Mouse (Mus musculus) lung, embryonic 16.5 days (tissue): ENCODE results near the gene Rasal2. TPM values are rescaled to one million over a fixed set of nuclear protein-coding genes. Genes with fewer than 3 reads are reported as not detected.

ENCODE experiments used
- ATAC-seq: fragments of 200-750 bp; cut with Nextera tagmentation; 2 replicates; pipeline ENCODE4 v1.8.0; 2017; ENCODE audit warnings: low read depth, mild to moderate bottlenecking, moderate library complexity
- H3K27ac ChIP-seq: fragments of 300-500 bp; sonication (generic); 2 replicates; pipeline ENCODE4 v1.5.1; 2014; ENCODE audit warnings: mild to moderate bottlenecking, control low read depth, low read length
- H3K27me3 ChIP-seq: fragments of 300-500 bp; sonication (generic); 2 replicates; pipeline ENCODE4 v1.6.1; 2014; ENCODE audit warnings: low read depth, low read length, mixed read lengths; ENCODE audit not compliant: control insufficient read depth, insufficient read depth
- H3K36me3 ChIP-seq: fragments of 300-500 bp; sonication (generic); 2 replicates; pipeline ENCODE4 v1.6.1; 2014; ENCODE audit warnings: low read length; ENCODE audit not compliant: control insufficient read depth, insufficient read depth
- H3K4me1 ChIP-seq: fragments of 300-500 bp; sonication (generic); replicated peaks from 2 replicates; pipeline ENCODE4 v1.6.1; 2014; ENCODE audit warnings: low read length, mixed read lengths; ENCODE audit not compliant: control insufficient read depth, insufficient read depth
- H3K4me2 ChIP-seq: fragments of 300-500 bp; sonication (generic); 2 replicates; pipeline ENCODE4 v1.6.1; 2014; ENCODE audit warnings: low read depth, low read length, control low read depth
- H3K4me3 ChIP-seq: fragments of 300-500 bp; sonication (generic); 2 replicates; pipeline ENCODE4 v1.5.1; 2014; ENCODE audit warnings: mild to moderate bottlenecking, low read length, control low read depth
- H3K9ac ChIP-seq: fragments of 300-500 bp; sonication (generic); 2 replicates; pipeline ENCODE4 v1.6.1; 2014; ENCODE audit warnings: low read length, control low read depth
- H3K9me3 ChIP-seq: fragments of 300-500 bp; sonication (generic); 2 replicates; pipeline ENCODE4 v1.6.1; 2016; ENCODE audit warnings: low read length; ENCODE audit not compliant: control insufficient read depth
- WGBS: fragments of 180-500 bp; shearing (Covaris S2); extraction: QIAGEN DNeasy Blood & Tissue Kit; methylation state at CpG from one replicate; pipeline ENCODE4 v1.1.7; 2014; 5-methylcytosine and 5-hydroxymethylcytosine counted together
- polyA plus RNA-seq: library from polyadenylated mRNA; unstranded; fragments of >200 nt; fragmentation: Nextera tagmentation; extraction: Ambion mirVana; gene quantifications from 2 replicates; pipeline ENCODE4 v1.2.1, GENCODE M21; 2015

The Rasal2 gene
- polyA plus RNA-seq, 1 experiment from 2014 or later, result 8.5 TPM

- Histone ChIP-seq H3K27ac (peak overlapping the region; percentile 68), H3K4me2 (peak overlapping the region; percentile 59), H3K9ac (peak overlapping the region; percentile 52), H3K27me3 (no peaks in the 10 kb centered on the region), H3K36me3 (no peaks in the 10 kb centered on the region), H3K9me3 (no peaks in the 10 kb centered on the region), H3K4me1 (no peaks in the 10 kb centered on the region; the same call in 1 of the 2 replicates), H3K4me3 (peak overlapping the region; percentile 31)
- 7% methylated on average over 21 of the region's 21 CpGs for WGBS
- ATAC-seq, result peak; percentile 64
Measured at GRCm38 (mm10) chr1:157449981-157450636, 37.7 kb upstream of the Rasal2 start.

DNA sequence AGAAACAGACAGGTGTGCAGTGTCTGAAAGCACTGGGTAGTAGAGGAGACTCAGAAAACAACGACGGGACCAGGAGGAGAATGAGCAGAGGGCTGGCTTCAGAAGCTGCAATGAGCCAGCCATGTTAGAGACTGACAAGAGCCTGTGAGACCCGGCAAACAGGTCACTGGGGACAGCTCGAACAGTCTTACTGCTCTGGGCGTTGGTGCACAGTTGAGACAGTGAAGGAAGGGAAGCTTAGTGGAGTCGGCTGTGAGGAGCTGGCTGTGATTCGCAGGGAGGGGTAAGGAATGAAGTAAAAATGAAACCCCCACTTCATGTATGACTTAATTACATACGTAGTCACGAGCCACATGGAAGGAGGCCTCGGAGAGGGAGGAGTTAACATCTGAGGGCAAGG lies 37.1 kb upstream of the Rasal2 start:
- Histone ChIP-seq H3K9me3 (no peaks in the 10 kb centered on the region), H3K4me3 (peak overlapping the region; percentile 31), H3K27ac (peak overlapping the region; percentile 68), H3K4me2 (peak overlapping the region; percentile 59), H3K9ac (peak overlapping the region; percentile 52), H3K27me3 (no peaks in the 10 kb centered on the region), H3K4me1 (no peaks in the 10 kb centered on the region; the same call in 1 of the 2 replicates), H3K36me3 (no peaks in the 10 kb centered on the region)
- 12% methylated on average over 10 of the region's 10 CpGs for WGBS
- no peak for ATAC-seq

DNA sequence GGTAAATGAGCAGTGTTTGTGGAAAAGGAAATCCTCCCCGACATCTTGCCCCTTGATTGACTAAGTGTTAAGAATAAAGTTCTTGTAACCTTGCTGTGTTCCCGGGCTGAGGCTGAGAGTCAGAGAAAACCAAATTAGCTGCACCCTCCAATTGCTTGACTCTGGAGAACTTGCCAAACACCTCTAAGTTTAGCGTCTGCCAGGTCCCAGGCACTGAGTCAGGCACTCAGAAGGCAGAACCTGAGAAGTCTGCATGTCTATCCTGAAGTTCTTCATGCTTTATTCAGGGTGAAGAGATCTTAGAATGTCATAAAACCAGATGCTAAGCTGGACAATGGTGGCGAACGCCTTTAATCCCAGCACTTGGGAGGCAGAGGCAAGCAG lies 36.4 kb upstream of the Rasal2 start:
- Histone ChIP-seq H3K4me2 (no peak overlapping the region; the same call in 1 of the 2 replicates), H3K4me1 (no peaks in the 10 kb centered on the region; the same call in 1 of the 2 replicates), H3K27me3 (no peaks in the 10 kb centered on the region), H3K27ac (peak overlapping the region; percentile 75), H3K9ac (no peak overlapping the region), H3K36me3 (no peaks in the 10 kb centered on the region), H3K4me3 (no peak overlapping the region), H3K9me3 (no peaks in the 10 kb centered on the region)
- no peak for ATAC-seq
- WGBS, result 45% methylated on average over 5 of the region's 5 CpGs

GRCm38 (mm10) chr1:157448164-157448804 lies 35.9 kb upstream of the Rasal2 start:
- Histone ChIP-seq H3K9me3 (no peaks in the 10 kb centered on the region), H3K4me3 (no peak overlapping the region), H3K27me3 (no peaks in the 10 kb centered on the region), H3K9ac (no peak overlapping the region), H3K4me1 (peaks cover 2% of the 10 kb centered on the region; the same call in 1 of the 2 replicates), H3K4me2 (no peak overlapping the region; the same call in 1 of the 2 replicates), H3K36me3 (no peaks in the 10 kb centered on the region), H3K27ac (peak overlapping the region; percentile 75)
- ATAC-seq, result peak; percentile 52; the same call in 1 of the 2 replicates
- 25% methylated on average over 7 of the region's 7 CpGs for WGBS

DNA sequence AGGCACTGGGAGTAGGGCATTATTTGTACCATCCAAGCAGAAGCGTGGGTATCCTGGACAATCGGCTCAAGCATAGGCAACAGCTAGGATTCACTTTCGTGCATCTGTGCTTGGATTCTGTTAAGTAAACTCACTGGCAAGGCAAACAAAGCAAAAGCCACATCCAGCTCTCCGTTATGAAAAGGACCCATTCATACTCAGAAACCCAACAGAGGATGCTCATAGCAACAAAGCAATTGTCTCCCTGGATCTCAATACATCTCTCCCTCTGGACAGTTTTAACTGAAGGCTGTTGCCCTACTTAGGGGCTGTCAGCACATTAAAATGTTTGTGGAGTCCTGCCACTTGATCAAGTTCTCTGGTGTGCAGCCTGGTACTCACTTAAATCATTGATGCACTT lies 34.7 kb upstream of the Rasal2 start:
- 53% methylated on average over 4 of the region's 4 CpGs for WGBS
- no peak overlapping the region for H3K9ac ChIP-seq
- H3K9me3 ChIP-seq, result no peaks in the 10 kb centered on the region
- H3K36me3 ChIP-seq, result no peaks in the 10 kb centered on the region
- no peaks in the 10 kb centered on the region for H3K27me3 ChIP-seq
- H3K4me2 ChIP-seq, result no peak overlapping the region
- H3K4me1 ChIP-seq, result peaks cover 6% of the 10 kb centered on the region
- no peak overlapping the region for H3K27ac ChIP-seq
- no peak for ATAC-seq
- no peak overlapping the region for H3K4me3 ChIP-seq

DNA sequence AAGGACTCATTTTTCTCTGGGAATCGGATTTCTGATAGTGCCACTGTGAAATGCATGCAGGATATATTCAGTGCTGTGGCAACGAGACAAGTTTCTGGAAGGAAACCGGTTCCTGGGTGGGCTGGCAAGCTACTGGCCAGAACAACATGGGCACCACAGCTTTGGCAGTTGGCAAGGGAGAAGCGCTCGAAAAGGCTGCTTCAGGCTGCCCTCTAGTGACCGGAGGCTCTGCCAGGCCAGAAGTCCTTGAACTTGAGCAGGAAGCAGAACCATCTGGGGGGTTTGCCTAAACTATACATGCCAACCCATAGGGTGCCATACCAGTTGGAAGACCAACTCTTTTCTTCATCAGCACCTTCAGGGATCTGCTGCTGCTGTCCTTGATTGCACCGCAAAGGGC lies 33.9 kb upstream of the Rasal2 start:
- H3K4me2 ChIP-seq, result no peak overlapping the region
- no peaks in the 10 kb centered on the region for H3K9me3 ChIP-seq
- ATAC-seq, result no peak; the same call in 1 of the 2 replicates
- no peak overlapping the region for H3K4me3 ChIP-seq
- H3K9ac ChIP-seq, result no peak overlapping the region
- peaks cover 6% of the 10 kb centered on the region for H3K4me1 ChIP-seq
- H3K27ac ChIP-seq, result no peak overlapping the region
- no peaks in the 10 kb centered on the region for H3K36me3 ChIP-seq
- no peaks in the 10 kb centered on the region for H3K27me3 ChIP-seq
- WGBS, result 50% methylated on average over 7 of the region's 7 CpGs

DNA sequence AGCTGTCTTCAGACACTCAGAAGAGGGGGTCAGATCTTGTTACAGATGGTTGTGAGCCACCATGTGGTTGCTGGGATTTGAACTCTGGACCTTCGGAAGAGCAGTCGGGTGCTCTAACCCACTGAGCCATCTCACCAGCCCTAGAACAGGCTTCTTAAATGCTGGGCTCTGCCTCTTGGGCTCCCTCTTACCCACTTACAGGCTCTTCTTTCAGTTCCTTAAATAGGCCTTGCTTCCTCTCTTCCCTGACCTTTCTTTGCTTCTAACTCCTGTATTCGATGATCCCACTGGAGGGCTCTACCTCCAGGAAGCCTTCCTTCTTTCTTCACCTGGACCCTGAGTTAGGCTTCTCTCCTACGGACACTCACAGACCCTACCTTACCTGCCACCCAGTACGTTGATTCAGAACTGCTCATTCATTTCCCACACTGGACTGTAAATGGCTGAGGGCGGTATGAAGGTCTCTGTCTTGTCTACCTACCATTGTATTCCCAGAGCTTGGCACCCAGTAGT lies 33.1 kb upstream of the Rasal2 start:
- 87% methylated on average over 6 of the region's 6 CpGs for WGBS
- peaks cover 6% of the 10 kb centered on the region for H3K4me1 ChIP-seq

DNA sequence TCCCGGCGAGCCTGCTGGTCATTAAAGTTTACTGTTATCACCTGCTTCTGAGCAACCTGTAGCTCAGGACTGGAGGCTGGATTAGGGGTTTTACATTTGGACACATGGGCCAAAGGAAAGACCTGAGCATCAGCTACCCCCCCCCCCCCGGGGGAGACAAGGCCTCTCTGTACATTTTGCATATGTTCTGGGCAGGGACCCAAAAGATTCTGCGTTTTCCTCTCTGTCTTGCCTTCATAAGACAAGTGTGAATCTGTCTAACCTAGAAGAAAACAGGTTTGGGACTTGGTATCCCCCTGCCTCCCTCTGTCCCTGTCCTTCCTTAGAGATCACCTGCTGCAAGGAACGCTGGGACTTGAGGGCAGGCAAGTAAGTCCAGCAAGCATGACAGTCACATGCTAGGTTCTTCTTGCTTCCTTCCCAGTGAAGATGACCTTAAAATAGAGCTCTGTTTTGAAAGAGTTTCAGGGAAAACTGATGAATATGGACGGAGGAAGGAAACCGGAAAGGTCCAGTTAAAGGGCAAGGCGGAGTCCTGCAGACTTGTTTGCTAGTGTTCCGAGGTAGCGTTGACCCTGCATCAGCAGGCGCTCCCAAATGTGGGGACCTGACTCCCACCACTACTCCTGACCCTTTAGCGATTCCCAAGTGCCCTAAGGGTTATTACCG lies 32.4 kb upstream of the Rasal2 start:
- 60% methylated on average over 13 of the region's 13 CpGs for WGBS
- no peak overlapping the region for H3K4me2 ChIP-seq
- H3K27me3 ChIP-seq, result no peaks in the 10 kb centered on the region

More for the DNA sequence above, 33.1 kb upstream of the Rasal2 start:
- Histone ChIP-seq H3K9me3 (no peaks in the 10 kb centered on the region), H3K4me3 (no peak overlapping the region), H3K4me2 (no peak overlapping the region), H3K36me3 (no peaks in the 10 kb centered on the region), H3K9ac (no peak overlapping the region), H3K27me3 (no peaks in the 10 kb centered on the region), H3K27ac (no peak overlapping the region)
- no peak for ATAC-seq

More for the DNA sequence above, 32.4 kb upstream of the Rasal2 start:
- Histone ChIP-seq H3K9ac (no peak overlapping the region), H3K36me3 (no peaks in the 10 kb centered on the region), H3K4me1 (peaks cover 6% of the 10 kb centered on the region), H3K27ac (peak overlapping the region; percentile 72; the same call in 1 of the 2 replicates), H3K9me3 (no peaks in the 10 kb centered on the region), H3K4me3 (no peak overlapping the region)
- no peak for ATAC-seq
